Mouse (Mus musculus) ES-E14 (cell line): Measurements from ENCODE around the gene Slc9a2.

Source experiments
- CHD2 ChIP-seq: IDR thresholded peaks from 2 replicates; pipeline ENCODE4 v1.6.1; 2014; ENCODE audit warnings: mild to moderate bottlenecking, low read depth, low read length, inconsistent platforms
- HCFC1 ChIP-seq: IDR thresholded peaks from 2 replicates; pipeline ENCODE4 v1.6.1; 2012; ENCODE audit warnings: low read length, inconsistent platforms, borderline replicate concordance; ENCODE audit not compliant: insufficient read depth
- ZC3H11A ChIP-seq: IDR thresholded peaks from 2 replicates; pipeline ENCODE4 v1.6.1; 2012; ENCODE audit warnings: low read depth, mild to moderate bottlenecking, inconsistent platforms, low read length, borderline replicate concordance

- TF ChIP-seq CHD2, result no peak
- no peak for TF ChIP-seq ZC3H11A
- TF ChIP-seq HCFC1, result no peak
Measured at GRCm38 (mm10) chr1:40767588-40767987, 87.2 kb downstream of the Slc9a2 start.
